Mouse (Mus musculus): ENCODE measurements around the gene Map7d1. TPM values are rescaled to one million over a fixed set of nuclear protein-coding genes. Genes with fewer than 3 reads are reported as not detected.

Map7d1 gene
- 45.6 and 47.1 TPM in 2 replicates for polyA plus RNA-seq (2016; fragmentation: Nextera tagmentation; extraction: Ambion mirVana)

DNA sequence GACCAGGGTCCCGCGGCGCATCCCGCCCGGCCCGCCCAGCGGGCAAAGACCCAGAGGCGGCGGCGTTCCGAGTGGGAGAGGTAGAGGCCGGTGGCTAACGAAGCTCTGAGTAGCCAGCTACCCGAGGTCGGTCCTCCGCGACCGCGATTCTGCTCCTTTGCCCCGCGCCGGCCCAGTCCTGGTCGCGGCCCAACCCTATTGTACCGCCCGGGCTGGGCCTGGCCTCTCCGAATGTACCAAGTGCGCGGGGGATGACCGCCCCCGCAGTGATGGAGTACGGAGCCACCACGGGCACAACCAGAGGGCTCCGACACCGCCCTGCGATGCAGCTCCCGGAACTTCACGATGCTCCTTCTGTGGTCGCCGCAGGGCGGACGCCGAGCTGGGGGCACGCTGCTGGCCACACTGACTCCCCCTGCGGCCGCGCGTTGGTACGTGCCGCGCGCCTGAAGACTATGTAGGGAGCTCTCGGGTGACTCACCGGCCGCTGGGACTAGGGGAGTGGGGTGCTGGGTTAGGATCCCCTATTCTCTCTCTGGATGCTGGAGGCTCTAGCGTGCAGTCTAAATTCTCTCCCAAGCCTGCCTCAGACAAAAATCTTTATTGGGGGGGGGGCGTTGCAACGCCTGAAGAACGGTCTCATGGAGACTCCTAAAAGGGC is at the start of gene Map7d1:
Gene Map7d1 (minus strand): TSS at position 213 of the 661 bp plus-strand sequence.
- Histone ChIP-seq H3K9me3 (no peaks in the 10 kb centered on the region), H3K27ac (peak within 1 kb of the TSS; percentile 100), H3K4me1 (peaks cover 90% of the 10 kb centered on the region), H3K36me3 (replicated peaks) (peaks cover 21% of the 10 kb centered on the region), H3K27me3 (ENCODE audit: poor library complexity, severe bottlenecking) (peaks cover 5% of the 10 kb centered on the region; the same call in 1 of the 2 replicates), H3K4me3 (peak within 1 kb of the TSS; percentile 78)
- DNase-seq (ENCODE audit: extremely low spot score, low spot score) = peak; percentile 88
- under 1% methylated on average over 59 of the region's 59 CpGs for WGBS

GRCm38 (mm10) chr4:126305428-126305827 is 49.3 kb upstream of the Map7d1 start:
- peaks cover 41% of the 10 kb centered on the region for H3K4me1 ChIP-seq
- H3K4me3 ChIP-seq = no peak overlapping the region
- no peak for DNase-seq (ENCODE audit: extremely low spot score, low spot score)
- WGBS = 91% methylated on average over 1 of the region's 1 CpGs
- H3K27ac ChIP-seq = no peak overlapping the region
- peaks cover 56% of the 10 kb centered on the region for H3K27me3 ChIP-seq (ENCODE audit: poor library complexity, severe bottlenecking)
- no peaks in the 10 kb centered on the region for H3K36me3 ChIP-seq (replicated peaks)
- H3K9me3 ChIP-seq = peaks cover 5% of the 10 kb centered on the region

DNA sequence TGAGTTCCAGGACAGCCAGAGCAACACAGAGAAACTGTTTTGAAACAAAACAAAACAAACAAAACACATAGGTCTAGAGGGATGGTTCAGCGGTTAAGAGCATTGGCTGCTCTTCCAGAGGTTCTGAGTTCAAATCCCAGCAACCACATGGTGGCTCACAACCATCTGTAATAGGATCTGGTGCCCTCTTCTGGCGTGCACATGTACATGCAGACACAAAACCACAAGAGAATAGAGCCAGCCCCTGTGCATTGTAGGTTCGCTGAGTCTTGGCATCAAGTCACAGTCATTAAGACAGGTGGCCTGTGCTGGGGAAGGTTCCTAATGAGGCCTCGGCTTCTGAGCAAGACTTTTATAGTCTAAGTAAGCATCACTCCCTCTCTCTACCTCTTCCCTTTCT is 47.7 kb upstream of the Map7d1 start:
- peaks cover 31% of the 10 kb centered on the region for H3K4me1 ChIP-seq
- 69% methylated on average over 4 of the region's 4 CpGs for WGBS
- peaks cover 65% of the 10 kb centered on the region for H3K27me3 ChIP-seq (ENCODE audit: poor library complexity, severe bottlenecking)

DNA sequence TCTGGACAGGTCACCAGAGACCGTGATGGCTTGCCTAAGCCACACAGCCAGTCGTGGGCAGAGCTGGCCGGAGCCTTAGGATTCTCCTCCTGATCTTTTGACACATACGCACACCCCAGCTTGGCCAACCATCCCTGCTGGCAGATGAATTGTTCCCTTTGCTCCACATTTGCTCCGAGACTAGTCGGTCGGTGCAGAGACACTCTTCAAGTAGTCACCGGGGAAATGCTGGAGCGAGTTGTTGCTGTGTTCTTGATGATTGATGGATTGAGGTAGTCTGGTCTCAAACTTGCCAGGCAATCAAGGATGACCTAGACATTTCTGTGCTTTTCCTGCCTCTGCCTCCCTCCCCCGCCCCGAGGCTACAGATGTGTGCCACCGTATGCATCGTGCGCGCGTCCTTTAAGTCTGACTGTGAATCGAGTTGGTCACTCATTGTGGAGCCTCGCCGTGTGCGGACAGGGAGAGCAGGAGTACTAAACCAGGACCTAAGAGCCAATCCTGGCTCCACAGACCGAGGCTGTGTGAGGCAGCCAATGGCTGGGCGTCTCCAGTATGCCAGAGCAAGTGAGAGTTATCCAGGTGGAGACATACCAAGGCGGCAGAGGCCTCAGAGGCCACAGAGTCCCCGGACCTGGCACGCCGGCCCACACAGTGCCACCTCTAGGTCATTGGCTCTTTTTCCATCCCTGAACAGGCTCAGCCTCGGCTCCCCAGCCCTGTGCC is 45.6 kb upstream of the Map7d1 start:
- Histone ChIP-seq H3K27ac (peak overlapping the region; percentile 62), H3K27me3 (ENCODE audit: poor library complexity, severe bottlenecking) (peaks cover 78% of the 10 kb centered on the region), H3K4me3 (peak overlapping the region; percentile 41), H3K36me3 (replicated peaks) (no peaks in the 10 kb centered on the region), H3K9me3 (peaks cover 8% of the 10 kb centered on the region), H3K4me1 (peaks cover 38% of the 10 kb centered on the region)
- no peak for DNase-seq (ENCODE audit: extremely low spot score, low spot score)
- 3% methylated on average over 27 of the region's 27 CpGs for WGBS

More for the DNA sequence above, 47.7 kb upstream of the Map7d1 start:
- H3K4me3 ChIP-seq = no peak overlapping the region
- H3K27ac ChIP-seq = no peak overlapping the region
- H3K9me3 ChIP-seq = peaks cover 8% of the 10 kb centered on the region
- DNase-seq (ENCODE audit: extremely low spot score, low spot score) = no peak
- H3K36me3 ChIP-seq (replicated peaks) = no peaks in the 10 kb centered on the region

GRCm38 (mm10) chr4:126300916-126301583 is 44.9 kb upstream of the Map7d1 start:
- Histone ChIP-seq H3K9me3 (peaks cover 6% of the 10 kb centered on the region), H3K27ac (peak overlapping the region; percentile 62), H3K27me3 (ENCODE audit: poor library complexity, severe bottlenecking) (peaks cover 85% of the 10 kb centered on the region), H3K36me3 (replicated peaks) (no peaks in the 10 kb centered on the region), H3K4me1 (peaks cover 42% of the 10 kb centered on the region), H3K4me3 (peak overlapping the region; percentile 41)
- under 1% methylated on average over 50 of the region's 50 CpGs for WGBS
- no peak for DNase-seq (ENCODE audit: extremely low spot score, low spot score)

DNA sequence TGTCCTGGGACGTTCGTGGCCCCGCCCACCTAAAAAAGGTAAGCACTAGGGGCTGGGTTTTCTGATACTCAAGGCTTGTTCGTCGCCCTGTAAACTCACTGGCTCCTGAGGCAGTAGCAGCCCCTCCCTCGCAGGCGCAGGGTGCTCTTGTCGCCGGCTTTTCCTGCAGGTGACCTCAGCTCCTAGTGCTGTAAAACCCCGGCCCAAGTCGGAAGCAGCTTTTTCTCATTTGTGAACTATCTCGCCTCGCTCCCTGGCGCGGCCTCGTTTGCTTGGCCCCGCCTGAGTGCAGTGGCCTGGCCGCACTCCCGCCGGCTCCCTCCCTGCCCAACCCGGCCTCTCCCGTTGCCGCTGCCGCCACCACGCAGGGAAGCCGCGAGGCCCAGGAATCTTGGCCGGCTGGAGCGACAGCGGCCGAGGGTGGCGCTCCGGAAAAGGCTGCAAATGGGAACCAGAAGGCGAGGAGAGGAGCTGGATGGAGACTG is 40.5 kb upstream of the Map7d1 start:
- Histone ChIP-seq H3K4me3 (peak overlapping the region; percentile 47), H3K36me3 (replicated peaks) (no peaks in the 10 kb centered on the region), H3K27ac (peak overlapping the region; percentile 77), H3K4me1 (peaks cover 35% of the 10 kb centered on the region), H3K9me3 (0 out of 2 replicates have a peak, but pooled peaks cover 3% of the 10 kb centered on the region), H3K27me3 (ENCODE audit: poor library complexity, severe bottlenecking) (peaks cover 76% of the 10 kb centered on the region)
- peak; percentile 62 for DNase-seq (ENCODE audit: extremely low spot score, low spot score)
- under 1% methylated on average over 34 of the region's 34 CpGs for WGBS

DNA sequence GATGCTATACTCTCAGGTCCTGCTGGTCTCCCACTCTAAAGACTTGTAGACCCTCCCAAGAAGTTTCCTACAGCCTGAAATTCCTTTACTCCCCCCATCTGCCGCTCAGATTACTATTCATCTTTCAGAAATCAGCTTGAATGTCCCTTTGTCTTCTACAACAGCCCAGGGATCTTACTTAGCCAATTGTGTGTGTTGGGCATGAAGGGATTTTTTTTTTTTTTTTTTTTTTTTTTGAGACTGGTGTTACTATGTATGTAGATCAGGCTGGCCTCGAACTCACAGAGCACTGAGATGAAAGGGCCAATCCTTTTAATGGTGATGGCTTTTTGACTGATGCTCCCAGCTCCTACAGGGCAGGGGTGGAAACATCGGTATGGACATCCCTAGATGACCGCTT is 39.8 kb upstream of the Map7d1 start:
- H3K4me3 ChIP-seq = no peak overlapping the region
- 41% methylated on average over 4 of the region's 4 CpGs for WGBS
- H3K9me3 ChIP-seq = 0 out of 2 replicates have a peak, but pooled peaks cover 3% of the 10 kb centered on the region
- peaks cover 35% of the 10 kb centered on the region for H3K4me1 ChIP-seq
- H3K36me3 ChIP-seq (replicated peaks) = no peaks in the 10 kb centered on the region
- no peak for DNase-seq (ENCODE audit: extremely low spot score, low spot score)
- H3K27me3 ChIP-seq (ENCODE audit: poor library complexity, severe bottlenecking) = peaks cover 76% of the 10 kb centered on the region
- H3K27ac ChIP-seq = no peak overlapping the region

DNA sequence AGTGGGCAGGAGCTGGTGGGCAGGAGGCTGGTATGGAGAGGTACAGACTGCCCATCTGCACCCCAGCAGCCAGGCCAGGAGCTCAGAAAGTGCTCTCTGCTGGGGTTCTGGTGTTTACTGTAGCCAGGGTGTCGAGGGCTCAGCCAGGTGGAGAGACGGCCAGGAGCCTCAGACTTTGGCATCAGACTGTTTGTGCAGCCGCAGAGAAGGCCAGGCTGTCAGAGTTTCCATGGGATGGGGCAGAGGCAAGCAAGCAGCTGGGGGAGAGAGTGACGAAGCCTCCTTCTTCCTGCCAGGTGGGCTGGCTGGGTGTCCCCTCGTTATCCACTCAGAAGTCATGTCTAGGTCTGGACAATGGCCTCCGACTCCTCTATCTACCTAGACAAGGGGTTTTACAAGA is 39.0 kb upstream of the Map7d1 start:
- Histone ChIP-seq H3K36me3 (replicated peaks) (no peaks in the 10 kb centered on the region), H3K27ac (no peak overlapping the region), H3K4me3 (no peak overlapping the region), H3K27me3 (ENCODE audit: poor library complexity, severe bottlenecking) (peaks cover 76% of the 10 kb centered on the region), H3K4me1 (peaks cover 30% of the 10 kb centered on the region), H3K9me3 (0 out of 2 replicates have a peak, but pooled peaks cover 3% of the 10 kb centered on the region)
- WGBS = 68% methylated on average over 6 of the region's 6 CpGs
- no peak for DNase-seq (ENCODE audit: extremely low spot score, low spot score)

DNA sequence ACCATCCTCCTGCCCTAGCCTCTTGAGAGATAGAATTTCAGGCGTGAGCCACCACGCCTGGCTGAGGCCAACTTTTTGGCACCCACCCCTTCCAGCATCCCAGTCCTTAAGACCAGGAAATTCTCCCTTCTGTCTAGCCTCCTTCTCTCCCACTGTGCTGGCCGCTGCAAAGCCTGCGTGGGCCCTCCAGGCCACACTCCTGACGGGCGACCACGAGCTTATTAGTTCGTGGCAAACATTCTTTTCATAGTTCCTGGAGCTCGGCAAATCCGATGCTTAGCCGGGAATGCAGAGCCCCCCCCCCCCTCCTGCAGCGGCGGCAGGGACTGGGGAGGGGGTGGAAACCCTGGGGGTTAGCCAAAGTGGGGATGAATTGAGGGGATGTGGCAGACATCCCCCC is 35.1 kb upstream of the Map7d1 start:
- H3K4me1 ChIP-seq = peaks cover 37% of the 10 kb centered on the region
- peak overlapping the region; percentile 31; the same call in 1 of the 2 replicates for H3K27ac ChIP-seq
- H3K27me3 ChIP-seq (ENCODE audit: poor library complexity, severe bottlenecking) = peaks cover 76% of the 10 kb centered on the region
- H3K4me3 ChIP-seq = no peak overlapping the region
- DNase-seq (ENCODE audit: extremely low spot score, low spot score) = no peak
- 24% methylated on average over 13 of the region's 13 CpGs for WGBS
- no peaks in the 10 kb centered on the region for H3K36me3 ChIP-seq (replicated peaks)
- H3K9me3 ChIP-seq = no peaks in the 10 kb centered on the region

DNA sequence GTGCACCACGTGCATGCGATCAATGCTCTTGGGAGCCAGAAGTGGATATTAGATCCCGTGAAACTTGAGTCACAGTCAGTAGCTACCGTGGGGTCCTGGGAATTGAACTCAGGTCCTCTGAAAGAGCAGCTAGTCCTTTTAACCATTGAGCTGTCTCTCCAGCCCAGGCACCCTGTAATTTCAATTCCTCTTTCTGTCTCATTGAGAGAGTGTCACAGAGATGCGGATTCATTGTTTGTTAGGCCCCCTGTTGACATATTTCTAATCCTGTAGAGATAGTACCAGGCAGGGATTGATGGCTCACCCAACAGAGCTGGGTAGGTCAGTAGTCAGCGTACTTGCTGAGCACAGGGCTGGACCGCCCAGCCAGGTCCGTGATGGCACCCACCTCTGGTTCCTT is 34.2 kb upstream of the Map7d1 start:
- Histone ChIP-seq H3K4me1 (peaks cover 37% of the 10 kb centered on the region), H3K9me3 (peaks cover 6% of the 10 kb centered on the region; the same call in 1 of the 2 replicates), H3K27me3 (ENCODE audit: poor library complexity, severe bottlenecking) (peaks cover 75% of the 10 kb centered on the region), H3K27ac (no peak overlapping the region), H3K36me3 (replicated peaks) (no peaks in the 10 kb centered on the region), H3K4me3 (no peak overlapping the region)
- DNase-seq (ENCODE audit: extremely low spot score, low spot score) = no peak
- whole genome bisulfite sequencing = 82% methylated on average over 8 of the region's 8 CpGs

DNA sequence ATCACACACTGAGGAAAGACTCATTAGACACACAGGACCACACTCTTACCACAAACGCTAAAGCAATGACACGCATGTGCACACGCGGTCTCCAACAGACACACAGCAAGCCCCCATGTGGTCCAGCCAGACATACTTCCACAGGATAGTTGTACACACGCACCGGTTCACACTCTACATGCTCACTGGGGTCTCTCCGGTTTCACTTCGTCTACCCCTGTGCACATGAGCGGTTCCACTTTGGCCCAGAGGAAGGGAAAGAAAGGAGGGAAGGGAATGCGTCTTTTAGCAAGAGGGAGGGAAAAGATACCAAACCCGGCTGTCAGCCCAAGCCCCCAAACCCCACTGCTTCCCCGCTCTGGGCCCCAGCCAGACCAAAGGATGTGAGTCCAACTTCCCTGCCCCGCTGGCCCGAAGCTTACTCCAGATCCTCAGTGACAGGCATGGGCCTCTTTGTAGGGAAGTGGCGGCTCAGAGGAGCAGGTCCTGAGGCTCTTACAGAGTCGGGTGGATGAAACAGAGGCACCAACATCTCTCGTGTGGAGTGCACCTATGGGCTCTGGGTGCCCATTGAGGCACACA is 32.0 kb upstream of the Map7d1 start:
- H3K4me1 ChIP-seq = peaks cover 39% of the 10 kb centered on the region
- no peak for DNase-seq (ENCODE audit: extremely low spot score, low spot score)
- WGBS = 47% methylated on average over 17 of the region's 17 CpGs
- H3K27me3 ChIP-seq (ENCODE audit: poor library complexity, severe bottlenecking) = peaks cover 85% of the 10 kb centered on the region
- no peaks in the 10 kb centered on the region for H3K36me3 ChIP-seq (replicated peaks)
- H3K4me3 ChIP-seq = 0 out of 2 replicates have a peak overlapping the region, but pooled peaks have one; percentile 46
- H3K9me3 ChIP-seq = peaks cover 6% of the 10 kb centered on the region; the same call in 1 of the 2 replicates
- H3K27ac ChIP-seq = 0 out of 2 replicates have a peak overlapping the region, but pooled peaks have one; percentile 15

DNA sequence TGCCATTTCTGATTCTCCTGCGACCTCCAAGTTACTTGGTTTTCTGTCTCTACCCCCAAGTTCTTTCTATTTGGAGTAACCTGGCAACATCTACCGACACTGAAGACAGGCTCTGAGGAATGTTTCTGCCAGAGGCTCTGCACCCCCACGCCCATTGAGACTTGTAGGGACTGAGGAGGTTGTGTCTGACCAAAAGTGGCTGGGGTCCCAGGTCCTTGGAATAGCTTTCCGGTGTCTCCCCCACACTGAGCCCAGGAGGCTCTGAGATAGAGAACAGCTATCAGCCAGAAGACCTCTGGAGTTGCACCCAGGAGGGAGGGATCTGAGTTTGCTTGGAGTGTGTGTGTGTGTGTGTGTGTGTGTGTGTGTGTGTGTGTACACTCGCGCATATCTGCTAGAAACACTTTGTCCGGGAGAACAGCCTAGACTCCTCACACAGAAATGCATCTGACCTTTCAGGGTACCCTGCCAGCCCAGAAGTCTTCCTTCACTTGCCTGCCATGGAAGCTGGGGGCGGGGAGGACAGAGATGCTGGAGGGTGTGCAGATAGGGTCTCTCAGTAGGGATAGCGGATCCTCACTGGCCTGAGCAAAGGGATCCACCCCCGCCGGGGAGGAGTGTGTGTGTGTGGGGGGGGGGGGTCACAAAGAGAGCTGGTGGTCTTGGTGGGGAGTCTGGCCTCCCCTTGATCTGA is 31.3 kb upstream of the Map7d1 start:
- H3K36me3 ChIP-seq (replicated peaks) = no peaks in the 10 kb centered on the region
- H3K4me3 ChIP-seq = peak overlapping the region; percentile 46; the same call in 1 of the 2 replicates
- peaks cover 6% of the 10 kb centered on the region; the same call in 1 of the 2 replicates for H3K9me3 ChIP-seq
- H3K27ac ChIP-seq = no peak overlapping the region
- H3K27me3 ChIP-seq (ENCODE audit: poor library complexity, severe bottlenecking) = peaks cover 92% of the 10 kb centered on the region
- peaks cover 39% of the 10 kb centered on the region for H3K4me1 ChIP-seq
- 35% methylated on average over 11 of the region's 11 CpGs for WGBS
- DNase-seq (ENCODE audit: extremely low spot score, low spot score) = no peak
